8 mouse cellular contexts compared by ENCODE assay signal in genomic region chr1:43360741-43361140, GRCm38 (mm10).
DNase-seq lines count a peak whose midpoint lies in the region; ATAC-seq and TF ChIP-seq lines count a peak whose summit lies in the region.
"Had no signal": no experiment of that assay in that cellular context is flagged by ENCODE, and none has a peak within 500 bp of the region (broad histone marks: within the 10 kb centered on the region; RNA-seq: fewer than 3 reads in every experiment).

No protein-coding gene starts in this region.

- WGBS in liver, postnatal 0 days (ENCODE audit: insufficient replicate concordance): 28% methylated on average over 4 of the region's 4 CpGs
- 34% methylated on average over 4 of the region's 4 CpGs for WGBS in liver, embryonic 11.5 days
- WGBS in hindbrain, embryonic 16.5 days: 15% methylated on average over 4 of the region's 4 CpGs
- WGBS in midbrain, embryonic 12.5 days: 7% methylated on average over 4 of the region's 4 CpGs

- no peak for TF ChIP-seq EP300 in liver, postnatal 0 days (IDR thresholded peaks at IDR 0.05; ENCODE audit: low read depth)

- no peak for TF ChIP-seq CTCF in liver, postnatal 0 days (IDR thresholded peaks at IDR 0.05; ENCODE audit: low read depth)

- H3K4me2 ChIP-seq in liver, postnatal 0 days (ENCODE audit: low read depth, low read length): no peak overlapping the region
- H3K4me2 ChIP-seq in liver, embryonic 11.5 days: no peak overlapping the region
- no peak overlapping the region; the same call in 1 of the 2 replicates for H3K4me2 ChIP-seq in hindbrain, embryonic 16.5 days (ENCODE audit: low read length)
- no peak overlapping the region for H3K4me2 ChIP-seq in midbrain, embryonic 12.5 days (replicated peaks)

- H3K9me3 ChIP-seq in liver, postnatal 0 days (ENCODE audit: low read length): no peaks in the 10 kb centered on the region
- H3K9me3 ChIP-seq in liver, embryonic 11.5 days (ENCODE audit: control insufficient read depth, low read length): no peaks in the 10 kb centered on the region
- no peaks in the 10 kb centered on the region for H3K9me3 ChIP-seq in hindbrain, embryonic 16.5 days (ENCODE audit: control insufficient read depth, low read length)
- no peaks in the 10 kb centered on the region for H3K9me3 ChIP-seq in midbrain, embryonic 12.5 days

- DNase-seq in liver, postnatal 0 days: no peak
- no peak for DNase-seq in liver, embryonic 11.5 days (ENCODE audit: low spot score)
- no peak for DNase-seq in natural killer cell, adult 2 months (ENCODE audit: low spot score in 2 of 2)

- H3K9ac ChIP-seq in liver, postnatal 0 days (replicated peaks): no peak overlapping the region
- H3K9ac ChIP-seq in liver, embryonic 11.5 days (ENCODE audit: low read depth, low read length): no peak overlapping the region
- H3K9ac ChIP-seq in hindbrain, embryonic 16.5 days (ENCODE audit: low read depth, low read length): no peak overlapping the region
- H3K9ac ChIP-seq in midbrain, embryonic 12.5 days (replicated peaks): no peak overlapping the region

- 0 out of 2 replicates have a peak overlapping the region, but pooled peaks have one; percentile 48 for H3K27ac ChIP-seq in liver, postnatal 0 days (ENCODE audit: low read depth)
- H3K27ac ChIP-seq in liver, embryonic 11.5 days (ENCODE audit: low read depth, low read length): no peak overlapping the region
- H3K27ac ChIP-seq in hindbrain, embryonic 16.5 days (ENCODE audit: low read depth, low read length): no peak overlapping the region
- H3K27ac ChIP-seq in midbrain, embryonic 12.5 days (replicated peaks): peak overlapping the region; percentile 20; the same call in 1 of the 2 replicates

- peaks cover 11% of the 10 kb centered on the region; the same call in 1 of the 2 replicates for H3K4me1 ChIP-seq in liver, postnatal 0 days (ENCODE audit: insufficient read depth)
- H3K4me1 ChIP-seq in liver, embryonic 11.5 days (replicated peaks; ENCODE audit: control insufficient read depth, insufficient read depth, low read length): peaks cover 7% of the 10 kb centered on the region
- peaks cover 17% of the 10 kb centered on the region for H3K4me1 ChIP-seq in hindbrain, embryonic 16.5 days (ENCODE audit: control insufficient read depth, insufficient read depth, low read depth, low read length)
- peaks cover 25% of the 10 kb centered on the region for H3K4me1 ChIP-seq in midbrain, embryonic 12.5 days

- ATAC-seq in liver, postnatal 0 days: no peak
- no peak for ATAC-seq in liver, embryonic 11.5 days (replicated peaks; ENCODE audit: low FRiP score)
- peak; percentile 34; the same call in 1 of the 2 replicates for ATAC-seq in hindbrain, embryonic 16.5 days
- ATAC-seq in midbrain, embryonic 12.5 days (ENCODE audit: low FRiP score, low read depth): no peak
- ATAC-seq in megakaryocyte, adult 5-6 weeks (ENCODE audit: poor library complexity, severe bottlenecking): no peak
- ATAC-seq in megakaryocyte progenitor cell, adult 5-6 weeks (replicated peaks; ENCODE audit: poor library complexity): no peak

- H3K36me3 ChIP-seq in liver, postnatal 0 days (replicated peaks; ENCODE audit: insufficient read depth, low read length): no peaks in the 10 kb centered on the region
- no peaks in the 10 kb centered on the region for H3K36me3 ChIP-seq in liver, embryonic 11.5 days (ENCODE audit: control insufficient read depth, insufficient read depth, low read length)
- H3K36me3 ChIP-seq in hindbrain, embryonic 16.5 days (ENCODE audit: control insufficient read depth, insufficient read depth, low read length): no peaks in the 10 kb centered on the region
- H3K36me3 ChIP-seq in midbrain, embryonic 12.5 days: no peaks in the 10 kb centered on the region

- no peak overlapping the region for H3K4me3 ChIP-seq in liver, postnatal 0 days (ENCODE audit: low read depth, low read length)
- no peak overlapping the region for H3K4me3 ChIP-seq in liver, embryonic 11.5 days (ENCODE audit: low read depth, low read length)
- no peak overlapping the region for H3K4me3 ChIP-seq in hindbrain, embryonic 16.5 days (ENCODE audit: low read length)
- no peak overlapping the region for H3K4me3 ChIP-seq in midbrain, embryonic 12.5 days

- H3K27me3 ChIP-seq in liver, postnatal 0 days (ENCODE audit: insufficient read depth, low read length): no peaks in the 10 kb centered on the region
- no peaks in the 10 kb centered on the region; the same call in 1 of the 2 replicates for H3K27me3 ChIP-seq in liver, embryonic 11.5 days (replicated peaks; ENCODE audit: control insufficient read depth, insufficient read depth, low read length)
- H3K27me3 ChIP-seq in hindbrain, embryonic 16.5 days (replicated peaks; ENCODE audit: control insufficient read depth, insufficient read depth, low read length): no peaks in the 10 kb centered on the region
- H3K27me3 ChIP-seq in midbrain, embryonic 12.5 days: peaks cover 8% of the 10 kb centered on the region; the same call in 1 of the 2 replicates
- H3K27me3 ChIP-seq: Patski had no signal

Comparison
In these comparisons a context has a peak if more than half of its experiments do, and no peak if none do; other contexts are left out.
1. H3K27ac ChIP-seq: peak in liver, postnatal 0 days (single experiment) and midbrain, embryonic 12.5 days (single experiment); none in liver, embryonic 11.5 days (single experiment) and hindbrain, embryonic 16.5 days (single experiment).